Mouse (Mus musculus): ENCODE results near the gene Pacs2.

GRCm38 (mm10) chr12:112965783-112966182 is 48.5 kb upstream of the Pacs2 start:
- TF ChIP-seq GATA1 (IDR thresholded peaks at IDR 0.05; ENCODE audit: low read length), result no peak
- no peak for TF ChIP-seq TAL1 (IDR thresholded peaks at IDR 0.05; ENCODE audit: low read length)

Measured in erythroblast, embryonic 14.5 days (primary cell).